21 mouse cellular contexts compared by ENCODE assay signal in the genomic region with DNA sequence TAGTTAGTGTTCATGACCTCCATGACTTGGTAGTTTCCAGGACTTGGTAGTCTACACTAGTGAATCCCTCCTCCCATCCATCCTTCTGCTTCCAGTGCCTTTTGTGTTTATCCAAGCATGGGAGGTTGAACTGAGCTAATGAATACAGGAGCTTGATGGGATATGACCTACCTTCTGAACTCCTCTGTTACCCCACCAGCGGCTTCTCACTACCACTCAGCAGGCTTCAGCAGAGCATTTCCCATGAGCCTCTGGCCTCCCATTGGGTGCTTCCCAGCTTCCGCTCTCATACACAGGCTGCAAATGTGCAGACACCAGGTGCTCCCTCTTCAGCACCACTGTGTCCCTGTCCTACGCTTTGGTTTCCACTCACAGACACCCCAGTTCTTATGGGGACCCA. TPM values are rescaled to one million over a fixed set of nuclear protein-coding genes. Genes with fewer than 3 reads are reported as not detected.
DNase-seq lines count a peak whose midpoint lies in the region; ATAC-seq and TF ChIP-seq lines count a peak whose summit lies in the region.
"Had no signal": no experiment of that assay in that cellular context is flagged by ENCODE, and none has a peak within 500 bp of the region (broad histone marks: within the 10 kb centered on the region; RNA-seq: fewer than 3 reads in every experiment).

No protein-coding gene starts in this region.

- H3K4me3 ChIP-seq in hindbrain, embryonic 14.5 days (replicated peaks; ENCODE audit: low read length) = no peak overlapping the region
- no peak overlapping the region for H3K4me3 ChIP-seq in hindbrain, embryonic 10.5 days
- peak overlapping the region; percentile 29 for H3K4me3 ChIP-seq in megakaryocyte, embryonic 14.5 days (replicated peaks)
- no peak overlapping the region for H3K4me3 ChIP-seq in hindbrain, postnatal 0 days (ENCODE audit: low read length)
- H3K4me3 ChIP-seq: embryonic facial prominence, embryonic 15.5 days; erythroblast, embryonic 14.5 days; forebrain, embryonic 10.5 days; gastrocnemius, adult 2 months; heart, embryonic 13.5 days had no signal

- H3K27me3 ChIP-seq in hindbrain, embryonic 14.5 days (ENCODE audit: control insufficient read depth, insufficient read depth, low read length) = no peaks in the 10 kb centered on the region
- H3K27me3 ChIP-seq in hindbrain, embryonic 10.5 days (ENCODE audit: insufficient read depth, poor library complexity, severe bottlenecking) = no peaks in the 10 kb centered on the region
- H3K27me3 ChIP-seq in megakaryocyte, embryonic 14.5 days (replicated peaks) = no peaks in the 10 kb centered on the region
- H3K27me3 ChIP-seq in hindbrain, postnatal 0 days (ENCODE audit: insufficient read depth, low read length) = no peaks in the 10 kb centered on the region
- H3K27me3 ChIP-seq: embryonic facial prominence, embryonic 15.5 days; heart, embryonic 13.5 days had no signal

- no peaks in the 10 kb centered on the region for H3K36me3 ChIP-seq in hindbrain, embryonic 14.5 days (replicated peaks; ENCODE audit: control insufficient read depth, insufficient read depth)
- no peaks in the 10 kb centered on the region for H3K36me3 ChIP-seq in hindbrain, embryonic 10.5 days
- no peaks in the 10 kb centered on the region for H3K36me3 ChIP-seq in megakaryocyte, embryonic 14.5 days (replicated peaks; ENCODE audit: low read length)
- no peaks in the 10 kb centered on the region for H3K36me3 ChIP-seq in hindbrain, postnatal 0 days (ENCODE audit: insufficient read depth, low read length)
- H3K36me3 ChIP-seq: embryonic facial prominence, embryonic 15.5 days; forebrain, embryonic 10.5 days; heart, embryonic 13.5 days had no signal

- 0 out of 2 replicates have a peak, but pooled peaks have one; percentile 15 for ATAC-seq in hindbrain, embryonic 14.5 days (ENCODE audit: low FRiP score)
- no peak for ATAC-seq in megakaryocyte, adult 5-6 weeks (ENCODE audit: poor library complexity, severe bottlenecking)
- ATAC-seq in hindbrain, postnatal 0 days = peak; percentile 2; the same call in 1 of the 2 replicates
- ATAC-seq: forebrain, embryonic 14.5 days had no signal

- no peak for DNase-seq in hindbrain, embryonic 14.5 days (ENCODE audit: low spot score)
- no peak for DNase-seq in hindbrain, embryonic 10.5 days (ENCODE audit: low spot score)
- DNase-seq in hindbrain, postnatal 0 days (ENCODE audit: low spot score) = no peak
- no peak for DNase-seq in heart, postnatal 14 days
- DNase-seq in lung, postnatal 36 days = no peak
- DNase-seq: adrenal gland, postnatal 10 days; cerebellum, adult 11 months; cerebellum, adult 8-10 months; cerebellum, postnatal 14 days; embryo, embryonic 11 days; gastrocnemius, adult 2 months; gastrocnemius, postnatal 25 days; heart, postnatal 4 days had no signal

- intact Hi-C loops in heart, postnatal 14 days (cut with DNase I) = no loop called here

- no peak for TF ChIP-seq CTCF in hindbrain, postnatal 0 days (IDR thresholded peaks at IDR 0.05; ENCODE audit: low read depth)

- no peak overlapping the region for H3K4me2 ChIP-seq in hindbrain, embryonic 14.5 days (replicated peaks)
- no peak overlapping the region for H3K4me2 ChIP-seq in hindbrain, postnatal 0 days (ENCODE audit: low read depth, low read length)
- H3K4me2 ChIP-seq: embryonic facial prominence, embryonic 15.5 days; heart, embryonic 13.5 days had no signal

- no peaks in the 10 kb centered on the region for H3K9me3 ChIP-seq in hindbrain, embryonic 14.5 days (ENCODE audit: control insufficient read depth, low read length)
- H3K9me3 ChIP-seq in hindbrain, embryonic 10.5 days = no peaks in the 10 kb centered on the region
- no peaks in the 10 kb centered on the region; the same call in 1 of the 2 replicates for H3K9me3 ChIP-seq in megakaryocyte, embryonic 14.5 days
- no peaks in the 10 kb centered on the region for H3K9me3 ChIP-seq in hindbrain, postnatal 0 days (ENCODE audit: low read length)
- H3K9me3 ChIP-seq: embryonic facial prominence, embryonic 15.5 days; forebrain, embryonic 10.5 days; heart, embryonic 13.5 days had no signal

- 90% methylated on average over 3 of the region's 3 CpGs for WGBS in hindbrain, embryonic 14.5 days
- 90% methylated on average over 3 of the region's 3 CpGs for WGBS in hindbrain, embryonic 10.5 days
- 70% methylated on average over 3 of the region's 3 CpGs for WGBS in hindbrain, postnatal 0 days

- no peak overlapping the region for H3K9ac ChIP-seq in hindbrain, embryonic 14.5 days
- H3K9ac ChIP-seq in hindbrain, postnatal 0 days (replicated peaks; ENCODE audit: low read length) = no peak overlapping the region
- H3K9ac ChIP-seq: embryonic facial prominence, embryonic 15.5 days; heart, embryonic 13.5 days had no signal

- no peak overlapping the region for H3K27ac ChIP-seq in hindbrain, embryonic 14.5 days
- no peak overlapping the region for H3K27ac ChIP-seq in hindbrain, embryonic 10.5 days
- no peak overlapping the region for H3K27ac ChIP-seq in hindbrain, postnatal 0 days
- H3K27ac ChIP-seq: embryonic facial prominence, embryonic 15.5 days; forebrain, embryonic 10.5 days; gastrocnemius, adult 2 months; heart, embryonic 13.5 days had no signal

- no peaks in the 10 kb centered on the region for H3K4me1 ChIP-seq in hindbrain, embryonic 14.5 days (replicated peaks; ENCODE audit: control insufficient read depth, insufficient read depth, low read length)
- H3K4me1 ChIP-seq in hindbrain, embryonic 10.5 days (replicated peaks) = no peaks in the 10 kb centered on the region
- no peaks in the 10 kb centered on the region for H3K4me1 ChIP-seq in megakaryocyte, embryonic 14.5 days
- no peaks in the 10 kb centered on the region for H3K4me1 ChIP-seq in hindbrain, postnatal 0 days (ENCODE audit: insufficient read depth, low read length)
- H3K4me1 ChIP-seq: embryonic facial prominence, embryonic 15.5 days; forebrain, embryonic 10.5 days; heart, embryonic 13.5 days had no signal

RNA-seq across cellular contexts. Expression of gene Iqsec3, which starts 36.9 kb away (rescaled TPM):
- 17.3 and 19.7 TPM in 2 replicates for polyA plus RNA-seq in hindbrain, embryonic 14.5 days (2014; fragmentation: Nextera tagmentation; extraction: Ambion mirVana)
- polyA plus RNA-seq in hindbrain, embryonic 10.5 days (2016; fragmentation: Nextera tagmentation; extraction: Ambion mirVana) = 0.26 and 1.5 TPM in 2 replicates
- not detected in 2 replicates for polyA plus RNA-seq in megakaryocyte, embryonic 14.5 days (2012; ENCODE audit: insufficient read depth, low replicate concordance)
- total RNA-seq in megakaryocyte, adult 5-6 weeks (2015) = not detected in 2 replicates
- total RNA-seq in megakaryocyte, adult 5-6 weeks (2017) = not detected in 2 replicates
- 48.2 and 53.1 TPM in 2 replicates for total RNA-seq in hindbrain, postnatal 0 days (2014; rRNA removed)
- 10.6 and 10.7 TPM in 2 replicates for polyA plus RNA-seq in hindbrain, postnatal 0 days (2015; fragmentation: Nextera tagmentation; extraction: Ambion mirVana)
- under 1 TPM; 0.78 to 0.84 TPM for total RNA-seq in heart, postnatal 14 days (2021)
- total RNA-seq: common myeloid progenitor, adult 5-6 weeks had no signal
- polyA plus RNA-seq: erythroblast, embryonic 14.5 days; heart, embryonic 13.5 days had no signal
